Comparison of ENCODE assay signal across 9 mouse cellular contexts in genomic region chr9:41935979-41936378, GRCm38 (mm10).
DNase-seq lines count a peak whose midpoint lies in the region; ATAC-seq and TF ChIP-seq lines count a peak whose summit lies in the region.
"Had no signal": no experiment of that assay in that cellular context is flagged by ENCODE, and none has a peak within 500 bp of the region (broad histone marks: within the 10 kb centered on the region; RNA-seq: fewer than 3 reads in every experiment).

No protein-coding gene starts in this region.

- in situ Hi-C loops in ES-E14 (cut with MboI; ENCODE audit: low sequenced_read_pairs in 2 of 2, unreplicated experiment in 2 of 2): no loop called here

- H3K4me3 ChIP-seq in heart, embryonic 12.5 days: peak overlapping the region; percentile 51
- H3K4me3 ChIP-seq in ES-E14 (ENCODE audit: insufficient read depth in 1 of 2, low read depth in 1 of 2, low read length in 2 of 2, poor library complexity in 1 of 2, severe bottlenecking in 1 of 2): peak overlapping the region; percentile 35 to 57; a peak in 3 of 4 replicates
- peak overlapping the region; percentile 30 for H3K4me3 ChIP-seq in hindbrain, embryonic 15.5 days
- peak overlapping the region; percentile 40 for H3K4me3 ChIP-seq in midbrain, embryonic 12.5 days

- DNase-seq in heart, postnatal 25 days (ENCODE audit: low spot score): no peak
- no peak for DNase-seq in ES-E14 (ENCODE audit: low read depth, low spot score)
- DNase-seq in layer of hippocampus, adult 8-10 months (ENCODE audit: low spot score in 2 of 2): no peak
- DNase-seq in T-cell, adult 2 months (ENCODE audit: low spot score): no peak
- no peak for DNase-seq in Muller cell, postnatal 12 days (ENCODE audit: inconsistent ontology term)
- DNase-seq: adrenal gland, postnatal 25 days had no signal

- H3K9ac ChIP-seq in heart, embryonic 12.5 days: peak overlapping the region; percentile 82
- H3K9ac ChIP-seq in ES-E14 (ENCODE audit: insufficient read depth, low read depth, low read length, poor library complexity, severe bottlenecking): no peak overlapping the region; the same call in 1 of the 2 replicates
- peak overlapping the region; percentile 48 for H3K9ac ChIP-seq in hindbrain, embryonic 15.5 days
- H3K9ac ChIP-seq in midbrain, embryonic 12.5 days (replicated peaks): peak overlapping the region; percentile 72

- peaks cover 29% of the 10 kb centered on the region for H3K4me1 ChIP-seq in heart, embryonic 12.5 days (replicated peaks)
- peaks cover 5 to 23% of the 10 kb centered on the region in 2 experiments; a peak in 3 of 4 replicates for H3K4me1 ChIP-seq in ES-E14 (ENCODE audit: control insufficient read depth in 2 of 2, insufficient read depth in 2 of 2, low read length in 2 of 2, poor library complexity in 1 of 2)
- H3K4me1 ChIP-seq in hindbrain, embryonic 15.5 days (replicated peaks): peaks cover 53% of the 10 kb centered on the region
- H3K4me1 ChIP-seq in midbrain, embryonic 12.5 days: peaks cover 55% of the 10 kb centered on the region

- peak overlapping the region; percentile 66 for H3K27ac ChIP-seq in heart, embryonic 12.5 days (ENCODE audit: poor library complexity, severe bottlenecking)
- H3K27ac ChIP-seq in ES-E14 (ENCODE audit: insufficient read depth, low read depth, low read length, poor library complexity, severe bottlenecking): peak overlapping the region; percentile 75; the same call in 1 of the 2 replicates
- H3K27ac ChIP-seq in hindbrain, embryonic 15.5 days (replicated peaks): peak overlapping the region; percentile 93
- peak overlapping the region; percentile 93 for H3K27ac ChIP-seq in midbrain, embryonic 12.5 days (replicated peaks)

- H3K27me3 ChIP-seq in heart, embryonic 12.5 days (replicated peaks): no peaks in the 10 kb centered on the region
- no peaks in the 10 kb centered on the region for H3K27me3 ChIP-seq in hindbrain, embryonic 15.5 days
- 0 out of 2 replicates have a peak, but pooled peaks cover 3% of the 10 kb centered on the region for H3K27me3 ChIP-seq in midbrain, embryonic 12.5 days

- H3K36me3 ChIP-seq in heart, embryonic 12.5 days: no peaks in the 10 kb centered on the region
- H3K36me3 ChIP-seq in ES-E14 (ENCODE audit: control insufficient read depth, insufficient read depth, low read length, poor library complexity, severe bottlenecking): no peaks in the 10 kb centered on the region
- no peaks in the 10 kb centered on the region for H3K36me3 ChIP-seq in hindbrain, embryonic 15.5 days
- no peaks in the 10 kb centered on the region for H3K36me3 ChIP-seq in midbrain, embryonic 12.5 days

- 4% methylated on average over 9 of the region's 10 CpGs for WGBS in heart, embryonic 12.5 days
- WGBS in hindbrain, embryonic 15.5 days: 3% methylated on average over 10 of the region's 10 CpGs
- under 1% methylated on average over 10 of the region's 10 CpGs for WGBS in midbrain, embryonic 12.5 days

- H3K9me3 ChIP-seq in heart, embryonic 12.5 days (replicated peaks): no peaks in the 10 kb centered on the region
- H3K9me3 ChIP-seq in ES-E14 (ENCODE audit: control insufficient read depth, insufficient read depth, low read depth, low read length): no peaks in the 10 kb centered on the region
- no peaks in the 10 kb centered on the region for H3K9me3 ChIP-seq in hindbrain, embryonic 15.5 days
- H3K9me3 ChIP-seq in midbrain, embryonic 12.5 days: no peaks in the 10 kb centered on the region

- intact Hi-C loops in heart, postnatal 25 days (cut with DNase I): no loop called here

- H3K4me2 ChIP-seq in heart, embryonic 12.5 days: peak overlapping the region; percentile 91
- peak overlapping the region; percentile 75 for H3K4me2 ChIP-seq in hindbrain, embryonic 15.5 days
- peak overlapping the region; percentile 73 for H3K4me2 ChIP-seq in midbrain, embryonic 12.5 days (replicated peaks)

- no peak for ATAC-seq in heart, embryonic 12.5 days (ENCODE audit: insufficient number of reproducible peaks, low FRiP score)
- peak; percentile 51; the same call in 1 of the 2 replicates for ATAC-seq in hindbrain, embryonic 15.5 days (ENCODE audit: low FRiP score, low read depth)
- ATAC-seq in midbrain, embryonic 12.5 days (ENCODE audit: low FRiP score, low read depth): peak; percentile 57; the same call in 1 of the 2 replicates

TF ChIP-seq in ES-E14, 5 proteins besides CTCF, POLR2A, EP300 and RAD21:
- TF ChIP-seq ZNF384 (IDR thresholded peaks at IDR 0.05; ENCODE audit: low read depth, low read length) (no peak), HCFC1 (IDR thresholded peaks at IDR 0.05; ENCODE audit: borderline replicate concordance, insufficient read depth, low read length) (no peak), ZC3H11A (IDR thresholded peaks at IDR 0.05; ENCODE audit: borderline replicate concordance, low read depth, low read length) (no peak), CHD2 (IDR thresholded peaks at IDR 0.05; ENCODE audit: low read depth, low read length) (no peak), MAFK (IDR thresholded peaks at IDR 0.05; ENCODE audit: insufficient read depth, low read depth, low read length) (no peak)
